Mouse (Mus musculus): ENCODE data around the gene Cox6a2. TPM values are rescaled to one million over a fixed set of nuclear protein-coding genes. Genes with fewer than 3 reads are reported as not detected.

Cox6a2 gene
- not detected in 2 replicates for polyA plus RNA-seq (2016; fragmentation: Nextera tagmentation; extraction: Ambion mirVana)

GRCm38 (mm10) chr7:128206152-128206551 lies at the start of gene Cox6a2:
TSS of gene Cox6a2 (minus strand) at chr7:128206387.
- Histone ChIP-seq H3K4me1 (no peaks in the 10 kb centered on the region), H3K27ac (replicated peaks) (no peak within 1 kb of the TSS), H3K27me3 (ENCODE audit: low read depth, poor library complexity, severe bottlenecking) (no peaks in the 10 kb centered on the region), H3K9me3 (replicated peaks) (no peaks in the 10 kb centered on the region), H3K4me3 (no peak within 1 kb of the TSS), H3K36me3 (no peaks in the 10 kb centered on the region)
- DNase-seq (ENCODE audit: low spot score): no peak
- WGBS: 83% methylated on average over 6 of the region's 6 CpGs

GRCm38 (mm10) chr7:128255757-128256156 lies 49.6 kb upstream of the Cox6a2 start:
- H3K4me3 ChIP-seq: no peak overlapping the region
- DNase-seq (ENCODE audit: low spot score): no peak
- H3K27ac ChIP-seq (replicated peaks): no peak overlapping the region
- no peaks in the 10 kb centered on the region for H3K9me3 ChIP-seq (replicated peaks)
- 87% methylated on average over 5 of the region's 5 CpGs for WGBS
- peaks cover 16% of the 10 kb centered on the region for H3K4me1 ChIP-seq
- peaks cover 42% of the 10 kb centered on the region for H3K27me3 ChIP-seq (ENCODE audit: low read depth, poor library complexity, severe bottlenecking)
- no peaks in the 10 kb centered on the region for H3K36me3 ChIP-seq

GRCm38 (mm10) chr7:128254978-128255377 lies 48.8 kb upstream of the Cox6a2 start:
- no peak for DNase-seq (ENCODE audit: low spot score)
- no peak overlapping the region for H3K4me3 ChIP-seq
- H3K27me3 ChIP-seq (ENCODE audit: low read depth, poor library complexity, severe bottlenecking): peaks cover 49% of the 10 kb centered on the region
- H3K9me3 ChIP-seq (replicated peaks): no peaks in the 10 kb centered on the region
- 58% methylated on average over 2 of the region's 2 CpGs for WGBS
- no peaks in the 10 kb centered on the region for H3K36me3 ChIP-seq
- peaks cover 16% of the 10 kb centered on the region for H3K4me1 ChIP-seq
- no peak overlapping the region for H3K27ac ChIP-seq (replicated peaks)

- peak overlapping the region; percentile 65 for H3K27ac ChIP-seq (replicated peaks)
Measured at GRCm38 (mm10) chr7:128252609-128253008, 46.4 kb upstream of the Cox6a2 start.

GRCm38 (mm10) chr7:128251946-128252345 lies 45.8 kb upstream of the Cox6a2 start:
- peaks cover 31% of the 10 kb centered on the region for H3K4me1 ChIP-seq
- no peak for DNase-seq (ENCODE audit: low spot score)
- peak overlapping the region; percentile 51 for H3K4me3 ChIP-seq
- WGBS: 57% methylated on average over 12 of the region's 12 CpGs
- peak overlapping the region; percentile 65 for H3K27ac ChIP-seq (replicated peaks)
- no peaks in the 10 kb centered on the region for H3K36me3 ChIP-seq
- peaks cover 65% of the 10 kb centered on the region for H3K27me3 ChIP-seq (ENCODE audit: low read depth, poor library complexity, severe bottlenecking)
- no peaks in the 10 kb centered on the region for H3K9me3 ChIP-seq (replicated peaks)

More at GRCm38 (mm10) chr7:128252609-128253008, 46.4 kb upstream of the Cox6a2 start:
- 17% methylated on average over 24 of the region's 24 CpGs for WGBS
- H3K36me3 ChIP-seq: no peaks in the 10 kb centered on the region
- H3K4me3 ChIP-seq: peak overlapping the region; percentile 51
- peaks cover 25% of the 10 kb centered on the region for H3K4me1 ChIP-seq
- peak; percentile 56 for DNase-seq (ENCODE audit: low spot score)
- no peaks in the 10 kb centered on the region for H3K9me3 ChIP-seq (replicated peaks)
- H3K27me3 ChIP-seq (ENCODE audit: low read depth, poor library complexity, severe bottlenecking): peaks cover 65% of the 10 kb centered on the region

GRCm38 (mm10) chr7:128249998-128250397 lies 43.8 kb upstream of the Cox6a2 start:
- Histone ChIP-seq H3K27ac (replicated peaks) (no peak overlapping the region), H3K4me3 (no peak overlapping the region), H3K4me1 (peaks cover 44% of the 10 kb centered on the region), H3K27me3 (ENCODE audit: low read depth, poor library complexity, severe bottlenecking) (peaks cover 77% of the 10 kb centered on the region), H3K36me3 (peaks cover 3% of the 10 kb centered on the region), H3K9me3 (replicated peaks) (no peaks in the 10 kb centered on the region)
- 88% methylated on average over 5 of the region's 5 CpGs for WGBS
- DNase-seq (ENCODE audit: low spot score): no peak

- Histone ChIP-seq H3K27me3 (ENCODE audit: low read depth, poor library complexity, severe bottlenecking) (peaks cover 75% of the 10 kb centered on the region), H3K9me3 (replicated peaks) (no peaks in the 10 kb centered on the region), H3K27ac (replicated peaks) (no peak overlapping the region), H3K4me1 (peaks cover 58% of the 10 kb centered on the region), H3K4me3 (peak overlapping the region; percentile 14), H3K36me3 (peaks cover 15% of the 10 kb centered on the region)
- DNase-seq (ENCODE audit: low spot score): no peak
- WGBS: 86% methylated on average over 10 of the region's 10 CpGs
Measured at GRCm38 (mm10) chr7:128248081-128249042, 42.2 kb upstream of the Cox6a2 start.

- Histone ChIP-seq H3K9me3 (replicated peaks) (no peaks in the 10 kb centered on the region), H3K4me1 (peaks cover 59% of the 10 kb centered on the region), H3K36me3 (peaks cover 24% of the 10 kb centered on the region), H3K27ac (replicated peaks) (peak overlapping the region; percentile 81), H3K4me3 (peak overlapping the region; percentile 52), H3K27me3 (ENCODE audit: low read depth, poor library complexity, severe bottlenecking) (peaks cover 66% of the 10 kb centered on the region)
- 3% methylated on average over 13 of the region's 13 CpGs for WGBS
- DNase-seq (ENCODE audit: low spot score): peak; percentile 84
Measured at GRCm38 (mm10) chr7:128247443-128247842, 41.3 kb upstream of the Cox6a2 start.

- peak; percentile 58 for DNase-seq (ENCODE audit: low spot score)
- H3K9me3 ChIP-seq (replicated peaks): no peaks in the 10 kb centered on the region
- H3K36me3 ChIP-seq: peaks cover 31% of the 10 kb centered on the region
- 3% methylated on average over 29 of the region's 30 CpGs for WGBS
- H3K4me3 ChIP-seq: peak within 1 kb of the TSS; percentile 52
- H3K4me1 ChIP-seq: peaks cover 58% of the 10 kb centered on the region
- H3K27ac ChIP-seq (replicated peaks): peak within 1 kb of the TSS; percentile 81
- peaks cover 59% of the 10 kb centered on the region for H3K27me3 ChIP-seq (ENCODE audit: low read depth, poor library complexity, severe bottlenecking)
Measured at GRCm38 (mm10) chr7:128246496-128247391, 40.6 kb upstream of the Cox6a2 start, which contains the start of gene Tgfb1i1. TSS of gene Tgfb1i1 (plus strand) at chr7:128246812.

GRCm38 (mm10) chr7:128245547-128245946 lies 39.4 kb upstream of the Cox6a2 start:
- H3K27ac ChIP-seq (replicated peaks): no peak overlapping the region
- H3K4me1 ChIP-seq: peaks cover 61% of the 10 kb centered on the region
- no peaks in the 10 kb centered on the region for H3K9me3 ChIP-seq (replicated peaks)
- H3K27me3 ChIP-seq (ENCODE audit: low read depth, poor library complexity, severe bottlenecking): peaks cover 47% of the 10 kb centered on the region
- no peak for DNase-seq (ENCODE audit: low spot score)
- no peak overlapping the region for H3K4me3 ChIP-seq
- 88% methylated on average over 4 of the region's 4 CpGs for WGBS
- peaks cover 43% of the 10 kb centered on the region for H3K36me3 ChIP-seq

- peak overlapping the region; percentile 69 for H3K27ac ChIP-seq (replicated peaks)
- 81% methylated on average over 18 of the region's 18 CpGs for WGBS
Measured at GRCm38 (mm10) chr7:128244410-128245025, 38.3 kb upstream of the Cox6a2 start.

GRCm38 (mm10) chr7:128243921-128244320 lies 37.7 kb upstream of the Cox6a2 start:
- WGBS: 36% methylated on average over 10 of the region's 10 CpGs
- H3K4me1 ChIP-seq: peaks cover 76% of the 10 kb centered on the region
- peak overlapping the region; percentile 69 for H3K27ac ChIP-seq (replicated peaks)

More at GRCm38 (mm10) chr7:128244410-128245025, 38.3 kb upstream of the Cox6a2 start:
- DNase-seq (ENCODE audit: low spot score): no peak
- Histone ChIP-seq H3K4me3 (no peak overlapping the region), H3K4me1 (peaks cover 71% of the 10 kb centered on the region), H3K27me3 (ENCODE audit: low read depth, poor library complexity, severe bottlenecking) (peaks cover 38% of the 10 kb centered on the region), H3K9me3 (replicated peaks) (no peaks in the 10 kb centered on the region), H3K36me3 (peaks cover 53% of the 10 kb centered on the region)

More at GRCm38 (mm10) chr7:128243921-128244320, 37.7 kb upstream of the Cox6a2 start:
- H3K27me3 ChIP-seq (ENCODE audit: low read depth, poor library complexity, severe bottlenecking): peaks cover 33% of the 10 kb centered on the region
- DNase-seq (ENCODE audit: low spot score): peak; percentile 38
- H3K9me3 ChIP-seq (replicated peaks): no peaks in the 10 kb centered on the region
- H3K36me3 ChIP-seq: peaks cover 53% of the 10 kb centered on the region
- no peak overlapping the region for H3K4me3 ChIP-seq
